Mouse (Mus musculus): ENCODE data around the gene Cabp1.
"Not testable (repeated sequence)": the region's sequence is repeated elsewhere in the genome, so short reads cannot be mapped to it uniquely, and the experiment has no call there.

Cabp1 gene

GRCm38 (mm10) chr5:115149675-115150459, 44.3 kb downstream of the Cabp1 start:
- DNase-seq = no peak

GRCm38 (mm10) chr5:115148872-115149271, 45.3 kb downstream of the Cabp1 start:
- not testable (repeated sequence) for DNase-seq

GRCm38 (mm10) chr5:115148378-115148777, 45.8 kb downstream of the Cabp1 start:
- no peak for DNase-seq

- DNase-seq = no peak
These were observed 46.8 kb downstream of the Cabp1 start for GRCm38 (mm10) chr5:115147388-115147787.

- no peak for DNase-seq
These were observed 47.4 kb downstream of the Cabp1 start for GRCm38 (mm10) chr5:115146747-115147130.

GRCm38 (mm10) chr5:115145976-115146746, 48.0 kb downstream of the Cabp1 start:
- no peak for DNase-seq

GRCm38 (mm10) chr5:115145253-115145968, 48.8 kb downstream of the Cabp1 start:
- DNase-seq = no peak

- no peak for DNase-seq
These were observed 49.7 kb downstream of the Cabp1 start for GRCm38 (mm10) chr5:115144471-115144870.

- DNase-seq = no peak
These were observed 50.6 kb downstream of the Cabp1 start for GRCm38 (mm10) chr5:115143552-115143951.

- DNase-seq = no peak
These were observed 51.9 kb downstream of the Cabp1 start for GRCm38 (mm10) chr5:115142166-115142697.

- DNase-seq = no peak
These were observed 53.5 kb downstream of the Cabp1 start for GRCm38 (mm10) chr5:115140726-115141125.

- DNase-seq = no peak
These were observed 55.1 kb downstream of the Cabp1 start for GRCm38 (mm10) chr5:115139124-115139523.

GRCm38 (mm10) chr5:115134234-115135165, 59.7 kb downstream of the Cabp1 start, which contains the start of gene Unc119b:
Unc119b (minus strand) TSS chr5:115134975.
- DNase-seq = peak; percentile 98

GRCm38 (mm10) chr5:115133358-115134066, 60.7 kb downstream of the Cabp1 start:
- DNase-seq = peak; percentile 23 to 24

GRCm38 (mm10) chr5:115132465-115132864, 61.7 kb downstream of the Cabp1 start:
- DNase-seq = peak in 1 of 2 experiments; percentile 15

- DNase-seq = no peak
These were observed 64.9 kb downstream of the Cabp1 start for GRCm38 (mm10) chr5:115129328-115129727.

- no peak for DNase-seq
These were observed 66.6 kb downstream of the Cabp1 start for GRCm38 (mm10) chr5:115127421-115128179.

- peak in 1 of 2 experiments; percentile 12 for DNase-seq
These were observed 67.4 kb downstream of the Cabp1 start for GRCm38 (mm10) chr5:115126578-115127312.

- DNase-seq = peak; percentile 85 to 86
These were observed 68.8 kb downstream of the Cabp1 start for GRCm38 (mm10) chr5:115125211-115125871.
